Mouse (Mus musculus) small intestine, adult 2 months (tissue): Measurements from ENCODE around the gene Wfdc13.

ENCODE experiments used
- CTCF ChIP-seq: fragments of 200-500 bp; IDR thresholded peaks from 2 replicates; pipeline ENCODE4 v1.5.1; 2012; ENCODE audit warnings: low read depth, mild to moderate bottlenecking, control low read depth, inconsistent platforms, low read length, moderate library complexity, mixed read lengths; ENCODE audit not compliant: insufficient replicate concordance, insufficient read length; ENCODE audit errors: extremely low read depth
- POLR2A ChIP-seq: fragments of 200-500 bp; IDR thresholded peaks from 2 replicates; pipeline ENCODE4 v1.6.1; 2012; ENCODE audit warnings: low read depth, mild to moderate bottlenecking, control low read depth, inconsistent platforms, low read length, moderate library complexity

DNA sequence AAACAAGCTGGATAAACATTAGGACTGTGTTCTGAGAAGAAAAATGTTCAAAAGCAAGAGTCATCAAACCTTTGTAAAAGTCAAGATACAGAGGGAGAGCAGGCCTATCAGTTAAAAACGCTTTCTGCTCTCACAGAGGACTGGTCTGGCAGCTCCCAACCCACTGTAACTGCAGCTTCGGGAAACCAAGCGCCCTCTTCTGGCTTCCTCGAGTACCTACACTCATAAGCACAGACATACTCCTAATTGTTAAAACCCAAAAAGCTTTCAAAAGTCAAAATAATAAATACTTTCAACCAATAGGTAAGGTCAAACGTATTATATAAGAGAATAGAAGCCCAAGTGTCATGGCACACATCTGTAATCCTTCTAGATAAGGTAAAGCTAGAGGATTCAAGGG, 19.3 kb downstream of the Wfdc13 start:
- TF ChIP-seq POLR2A (no peak), CTCF (peak; percentile 25; the same call in 1 of the 2 replicates)
